Mouse (Mus musculus) c-Kit-positive CD71-positive TER-119-positive erythroid progenitor cells, embryonic 14.5 days (primary cell): ENCODE data around the gene Ddx56.

Experiments
- DNase-seq: peaks from one replicate; pipeline ENCODE4 v3.0.0-alpha.2; 2013; ENCODE audit warnings: low spot score

Ddx56 gene

GRCm38 (mm10) chr11:6267320-6268254, at the start of gene Ddx56:
Gene Ddx56 (minus strand): TSS chr11:6267772.
- DNase-seq: peak; percentile 93

GRCm38 (mm10) chr11:6316821-6317220, 49.2 kb upstream of the Ddx56 start:
- no peak for DNase-seq

GRCm38 (mm10) chr11:6313874-6314406, 46.4 kb upstream of the Ddx56 start:
- no peak for DNase-seq

- no peak for DNase-seq
These were observed 40.6 kb upstream of the Ddx56 start for GRCm38 (mm10) chr11:6308181-6308580.

- DNase-seq: no peak
These were observed 38.4 kb upstream of the Ddx56 start for GRCm38 (mm10) chr11:6305943-6306430.

GRCm38 (mm10) chr11:6302793-6303192, 35.2 kb upstream of the Ddx56 start:
- DNase-seq: no peak

- DNase-seq: no peak
These were observed 31.9 kb upstream of the Ddx56 start for GRCm38 (mm10) chr11:6299435-6299834.

GRCm38 (mm10) chr11:6296077-6296476, 28.5 kb upstream of the Ddx56 start:
- DNase-seq: no peak

- peak; percentile 73 for DNase-seq
These were observed 27.1 kb upstream of the Ddx56 start for GRCm38 (mm10) chr11:6294632-6295031.

- no peak for DNase-seq
These were observed 26.0 kb upstream of the Ddx56 start for GRCm38 (mm10) chr11:6293601-6294000.

- no peak for DNase-seq
These were observed 25.4 kb upstream of the Ddx56 start for GRCm38 (mm10) chr11:6292988-6293349.

- DNase-seq: peak; percentile 87
These were observed 24.8 kb upstream of the Ddx56 start for GRCm38 (mm10) chr11:6292116-6292987.

- peak; percentile 99 for DNase-seq
These were observed 24.0 kb upstream of the Ddx56 start, which contains the start of gene Ogdh for GRCm38 (mm10) chr11:6291401-6292115. Gene Ogdh (plus strand): TSS chr11:6291633.

- no peak for DNase-seq
These were observed 23.3 kb upstream of the Ddx56 start for GRCm38 (mm10) chr11:6290883-6291282.

GRCm38 (mm10) chr11:6290138-6290537, 22.6 kb upstream of the Ddx56 start:
- DNase-seq: no peak

GRCm38 (mm10) chr11:6282940-6283339, 15.4 kb upstream of the Ddx56 start:
- no peak for DNase-seq

GRCm38 (mm10) chr11:6276466-6276865, 8.9 kb upstream of the Ddx56 start:
- DNase-seq: no peak

- DNase-seq: no peak
These were observed 7.5 kb upstream of the Ddx56 start for GRCm38 (mm10) chr11:6275094-6275484.

- DNase-seq: peak; percentile 95
These were observed 7.0 kb upstream of the Ddx56 start, which contains the start of gene Tmed4 for GRCm38 (mm10) chr11:6274387-6275093. Gene Tmed4 (minus strand): TSS chr11:6274870.

- DNase-seq: no peak
These were observed 6.0 kb upstream of the Ddx56 start for GRCm38 (mm10) chr11:6273607-6274006.

GRCm38 (mm10) chr11:6266621-6267020, 951 bp downstream of the Ddx56 start:
- no peak for DNase-seq
